Mouse (Mus musculus): ENCODE measurements around the gene Rint1. TPM values are rescaled to one million over a fixed set of nuclear protein-coding genes. Genes with fewer than 3 reads are reported as not detected.
A peak's percentile ranks its signal among the peaks of the same experiment; 100 is the strongest.

Gene Rint1
- polyA plus RNA-seq, 1 experiment from 2014 or later: 30.0 TPM

DNA sequence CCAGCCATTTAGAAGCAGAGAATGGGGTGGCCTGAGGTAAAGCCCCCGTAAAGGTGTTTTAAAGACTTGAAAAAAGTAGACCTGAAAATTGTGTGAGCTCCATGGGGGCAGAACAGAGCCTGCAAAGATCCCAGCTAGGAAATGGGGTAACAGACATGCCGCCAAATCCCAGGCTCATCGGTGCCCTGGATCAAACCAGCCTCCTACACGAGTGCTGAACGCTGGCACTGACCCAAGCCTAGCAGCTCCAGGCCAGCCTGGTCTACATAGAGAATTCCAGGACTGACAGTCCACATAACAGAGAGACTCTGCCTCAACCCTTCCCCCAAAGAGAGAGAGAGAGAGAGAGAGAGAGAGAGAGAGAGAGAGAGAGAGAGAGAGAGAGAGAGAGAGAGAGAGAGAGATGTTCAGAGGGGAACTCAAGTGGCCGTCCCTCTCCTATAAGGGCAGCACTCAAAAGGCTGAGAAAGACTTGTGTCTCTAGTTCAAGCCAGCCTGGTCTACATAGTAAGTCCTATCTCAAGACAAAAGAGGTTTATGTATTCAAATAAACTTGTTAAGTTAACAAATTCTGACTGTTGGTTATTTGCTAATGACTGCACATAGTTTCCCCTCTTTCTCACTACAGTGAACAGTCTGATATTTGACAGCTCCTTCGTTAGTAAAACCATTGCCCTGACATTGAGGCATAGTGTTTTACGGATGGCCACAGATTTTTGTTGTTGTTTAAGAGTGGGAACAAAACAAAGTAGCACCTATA is 5.3 kb upstream of the Rint1 start:
- H3K4me2 ChIP-seq (replicated peaks; ENCODE audit: low read depth): peak overlapping the region; percentile 62
- H3K4me3 ChIP-seq (ENCODE audit: low read depth, low read length): peak overlapping the region; percentile 82
- H3K36me3 ChIP-seq (ENCODE audit: control insufficient read depth, insufficient read depth, low read length): no peaks in the 10 kb centered on the region
- no peak for TF ChIP-seq EP300 (optimal IDR thresholded peaks at IDR 0.05)
- TF ChIP-seq CTCF (IDR thresholded peaks at IDR 0.05; ENCODE audit: low read depth): no peak
- H3K27me3 ChIP-seq (ENCODE audit: control insufficient read depth, insufficient read depth, low read length): no peaks in the 10 kb centered on the region
- H3K9ac ChIP-seq (ENCODE audit: low read length): peak overlapping the region; percentile 67; the same call in 1 of the 2 replicates
- ATAC-seq (ENCODE audit: low FRiP score, low TSS enrichment): no peak
- WGBS: 44% methylated on average over 8 of the region's 8 CpGs
- no peak overlapping the region for H3K27ac ChIP-seq (replicated peaks)
- no peaks in the 10 kb centered on the region for H3K4me1 ChIP-seq (replicated peaks; ENCODE audit: control insufficient read depth, insufficient read depth)
- H3K9me3 ChIP-seq (ENCODE audit: control insufficient read depth, low read length): no peaks in the 10 kb centered on the region
- DNase-seq (ENCODE audit: low spot score): no peak

DNA sequence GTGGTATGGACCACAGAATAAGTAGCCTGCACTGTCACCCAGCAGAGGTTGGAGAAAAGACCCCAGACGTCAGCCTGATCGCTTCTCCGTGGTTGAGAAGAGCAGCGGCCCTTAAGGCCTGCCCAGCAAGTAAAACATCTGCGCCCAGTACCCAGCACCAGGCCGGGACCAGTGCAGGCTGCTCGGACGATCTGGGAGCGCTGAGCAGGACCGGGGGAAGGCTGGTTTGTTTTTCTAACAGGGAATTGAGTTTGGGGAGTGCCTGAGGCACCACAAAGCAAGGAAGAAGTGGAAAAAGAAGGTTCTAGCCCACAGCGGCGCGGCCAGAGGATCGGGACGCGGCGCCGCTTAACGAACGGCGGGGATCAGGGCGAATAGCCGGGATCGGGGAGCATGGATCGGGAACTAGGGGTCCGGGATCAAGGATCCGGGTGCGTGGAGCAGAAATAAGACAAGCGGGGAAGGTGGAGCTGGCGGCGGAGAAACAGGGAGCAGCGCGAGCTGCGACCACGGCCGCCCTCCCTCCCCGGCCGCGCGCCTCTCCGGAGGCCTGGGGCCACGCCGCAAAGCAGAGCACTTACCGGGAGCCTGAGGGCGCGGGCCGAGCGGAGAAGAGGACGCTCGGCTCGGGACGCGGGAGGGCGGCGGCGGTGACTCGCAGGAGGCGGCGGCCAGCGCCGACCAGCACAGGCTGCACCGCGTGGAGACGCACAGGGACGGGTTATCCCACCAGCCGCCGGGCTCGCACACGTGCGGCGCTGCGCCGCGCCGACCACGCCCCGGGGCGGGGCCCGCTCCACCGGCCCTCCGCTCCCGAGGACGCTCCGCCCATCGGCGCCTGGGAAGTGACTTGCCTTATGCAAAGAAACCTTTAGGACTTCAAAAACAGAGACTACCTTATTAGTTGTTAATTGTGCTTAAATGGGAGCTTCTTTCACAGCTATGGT is 4.3 kb upstream of the Rint1 start, which contains the start of gene Pus7:
Gene Pus7 (minus strand): TSS at position 781 of the 947 bp plus-strand sequence.
- H3K4me2 ChIP-seq (replicated peaks; ENCODE audit: low read depth): peak within 1 kb of the TSS; percentile 62
- H3K27ac ChIP-seq (replicated peaks): peak within 1 kb of the TSS; percentile 37
- H3K9ac ChIP-seq (ENCODE audit: low read length): peak within 1 kb of the TSS; percentile 67
- peak; percentile 93 for DNase-seq (ENCODE audit: low spot score)
- TF ChIP-seq EP300 (optimal IDR thresholded peaks at IDR 0.05): no peak
- no peak for TF ChIP-seq CTCF (IDR thresholded peaks at IDR 0.05; ENCODE audit: low read depth)
- H3K36me3 ChIP-seq (ENCODE audit: control insufficient read depth, insufficient read depth, low read length): no peaks in the 10 kb centered on the region
- ATAC-seq (ENCODE audit: low FRiP score, low TSS enrichment): peak; percentile 94
- under 1% methylated on average over 66 of the region's 86 CpGs for WGBS
- no peaks in the 10 kb centered on the region for H3K4me1 ChIP-seq (replicated peaks; ENCODE audit: control insufficient read depth, insufficient read depth)
- peak within 1 kb of the TSS; percentile 82 for H3K4me3 ChIP-seq (ENCODE audit: low read depth, low read length)
- H3K9me3 ChIP-seq (ENCODE audit: control insufficient read depth, low read length): no peaks in the 10 kb centered on the region
- no peaks in the 10 kb centered on the region for H3K27me3 ChIP-seq (ENCODE audit: control insufficient read depth, insufficient read depth, low read length)

DNA sequence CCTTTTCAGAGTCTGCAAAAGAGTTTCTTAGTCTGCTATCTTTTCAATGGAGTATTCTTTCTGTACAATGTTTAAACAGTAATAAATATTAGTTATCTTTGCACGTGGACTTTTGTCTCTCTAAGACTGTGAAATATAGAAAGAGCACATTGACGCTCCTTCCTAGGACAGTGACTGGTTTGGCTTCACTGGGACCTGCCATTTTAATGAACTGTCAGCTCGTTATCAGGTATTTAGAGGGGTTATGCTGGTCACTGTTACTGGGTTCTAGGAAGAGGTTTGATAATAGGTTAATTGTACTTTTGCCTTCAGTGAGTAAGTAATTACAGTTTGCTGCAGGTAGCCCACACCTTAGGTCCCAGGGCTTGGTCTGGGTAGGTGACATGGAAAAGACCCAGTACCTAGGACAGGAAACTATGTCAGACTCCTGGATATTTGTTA is 899 bp downstream of the Rint1 start:
- WGBS: 32% methylated on average over 3 of the region's 3 CpGs
- H3K9ac ChIP-seq (ENCODE audit: low read length): peak overlapping the region; percentile 94
- no peaks in the 10 kb centered on the region for H3K9me3 ChIP-seq (ENCODE audit: control insufficient read depth, low read length)
- H3K36me3 ChIP-seq (ENCODE audit: control insufficient read depth, insufficient read depth, low read length): no peaks in the 10 kb centered on the region; the same call in 1 of the 2 replicates
- TF ChIP-seq EP300 (optimal IDR thresholded peaks at IDR 0.05): no peak
- H3K4me1 ChIP-seq (replicated peaks; ENCODE audit: control insufficient read depth, insufficient read depth): no peaks in the 10 kb centered on the region
- peak overlapping the region; percentile 96 for H3K4me3 ChIP-seq (ENCODE audit: low read depth, low read length)
- H3K27me3 ChIP-seq (ENCODE audit: control insufficient read depth, insufficient read depth, low read length): no peaks in the 10 kb centered on the region
- no peak for DNase-seq (ENCODE audit: low spot score)
- ATAC-seq (ENCODE audit: low FRiP score, low TSS enrichment): no peak
- peak overlapping the region; percentile 95 for H3K27ac ChIP-seq (replicated peaks)
- H3K4me2 ChIP-seq (replicated peaks; ENCODE audit: low read depth): peak overlapping the region; percentile 92

DNA sequence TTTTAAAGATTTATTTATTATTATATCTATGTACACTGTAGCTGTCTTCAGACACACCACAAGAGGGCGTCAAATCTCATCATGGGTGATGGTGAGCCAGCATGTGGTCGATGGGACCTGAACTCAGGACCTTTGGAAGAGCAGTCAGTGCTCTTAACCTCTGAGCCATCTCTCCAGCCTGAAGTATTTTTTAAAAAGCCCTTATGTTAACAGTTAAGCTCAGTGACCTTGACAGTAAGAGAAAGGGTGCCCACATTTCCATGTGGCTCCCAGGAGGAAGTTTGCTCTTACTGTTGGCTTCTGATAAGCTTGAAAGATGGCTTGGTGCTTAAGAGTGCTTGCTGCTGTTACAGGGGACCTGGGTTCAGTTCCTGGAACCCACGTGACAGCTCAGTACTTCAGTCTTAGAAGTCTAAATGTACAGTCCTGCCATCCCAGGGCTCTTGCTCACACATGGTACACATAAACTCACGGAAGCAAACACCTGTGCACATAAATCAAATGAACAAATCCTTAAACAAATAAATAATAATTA is 1.6 kb downstream of the Rint1 start:
- TF ChIP-seq EP300 (optimal IDR thresholded peaks at IDR 0.05): no peak
- TF ChIP-seq CTCF (IDR thresholded peaks at IDR 0.05; ENCODE audit: low read depth): peak; percentile 31; the same call in 1 of the 2 replicates
- no peak overlapping the region for H3K4me3 ChIP-seq (ENCODE audit: low read depth, low read length)
- H3K4me2 ChIP-seq (replicated peaks; ENCODE audit: low read depth): no peak overlapping the region
- no peak overlapping the region for H3K9ac ChIP-seq (ENCODE audit: low read length)
- 68% methylated on average over 4 of the region's 4 CpGs for WGBS
- ATAC-seq (ENCODE audit: low FRiP score, low TSS enrichment): peak; percentile 53
- peak; percentile 25 for DNase-seq (ENCODE audit: low spot score)
- H3K36me3 ChIP-seq (ENCODE audit: control insufficient read depth, insufficient read depth, low read length): peaks cover 2% of the 10 kb centered on the region; the same call in 1 of the 2 replicates
- no peaks in the 10 kb centered on the region for H3K4me1 ChIP-seq (replicated peaks; ENCODE audit: control insufficient read depth, insufficient read depth)
- no peak overlapping the region for H3K27ac ChIP-seq (replicated peaks)
- H3K9me3 ChIP-seq (ENCODE audit: control insufficient read depth, low read length): no peaks in the 10 kb centered on the region
- no peaks in the 10 kb centered on the region for H3K27me3 ChIP-seq (ENCODE audit: control insufficient read depth, insufficient read depth, low read length)

DNA sequence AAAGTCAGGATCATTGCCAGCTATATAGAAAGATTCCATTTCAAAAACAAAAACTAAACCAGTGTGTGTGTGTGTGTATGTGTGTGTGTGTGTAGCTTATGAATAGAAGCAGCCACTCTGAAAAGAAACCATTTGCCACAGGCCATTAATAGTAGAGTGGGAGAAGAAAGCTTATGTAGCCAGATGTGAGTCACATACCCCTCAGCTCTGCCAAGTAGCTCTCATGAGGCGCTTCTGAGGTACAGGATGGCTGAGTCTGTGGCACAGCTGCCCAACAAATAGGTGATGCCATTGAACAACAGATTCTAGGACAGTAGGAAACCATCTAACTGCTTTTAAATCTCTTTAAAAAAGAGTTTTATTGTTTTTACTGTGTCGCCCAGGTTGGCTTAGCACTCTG is 5.2 kb downstream of the Rint1 start:
- TF ChIP-seq CTCF (IDR thresholded peaks at IDR 0.05; ENCODE audit: low read depth) (no peak), EP300 (optimal IDR thresholded peaks at IDR 0.05) (no peak)
- no peak overlapping the region for H3K4me2 ChIP-seq (replicated peaks; ENCODE audit: low read depth)
- H3K9ac ChIP-seq (ENCODE audit: low read length): no peak overlapping the region
- no peak for ATAC-seq (ENCODE audit: low FRiP score, low TSS enrichment)
- no peak overlapping the region for H3K4me3 ChIP-seq (ENCODE audit: low read depth, low read length)
- peaks cover 6% of the 10 kb centered on the region; the same call in 1 of the 2 replicates for H3K36me3 ChIP-seq (ENCODE audit: control insufficient read depth, insufficient read depth, low read length)
- DNase-seq (ENCODE audit: low spot score): no peak
- WGBS: 76% methylated on average over 2 of the region's 2 CpGs
- no peaks in the 10 kb centered on the region for H3K9me3 ChIP-seq (ENCODE audit: control insufficient read depth, low read length)
- no peaks in the 10 kb centered on the region for H3K27me3 ChIP-seq (ENCODE audit: control insufficient read depth, insufficient read depth, low read length)
- H3K27ac ChIP-seq (replicated peaks): no peak overlapping the region
- H3K4me1 ChIP-seq (replicated peaks; ENCODE audit: control insufficient read depth, insufficient read depth): no peaks in the 10 kb centered on the region

Measured in stomach, postnatal 0 days (tissue).